Mouse (Mus musculus) cerebral cortex, adult 2 months (tissue): ENCODE measurements around the gene Chst3.

Source experiments
- WGBS: fragments of 180-500 bp; shearing (Covaris S2); methylation state at CpG from one replicate; pipeline ENCODE4 v1.1.7; 2018; 5-methylcytosine and 5-hydroxymethylcytosine counted together

Chst3 gene

GRCm38 (mm10) chr10:60218591-60219499 is at the start of gene Chst3:
Gene Chst3, minus strand, starts transcription at chr10:60219260.
- 1% methylated on average over 80 of the region's 83 CpGs for WGBS

GRCm38 (mm10) chr10:60268738-60269137 is 49.7 kb upstream of the Chst3 start:
- WGBS, result 82% methylated on average over 11 of the region's 11 CpGs

GRCm38 (mm10) chr10:60266842-60267401 is 47.9 kb upstream of the Chst3 start:
- 97% methylated on average over 8 of the region's 8 CpGs for WGBS

GRCm38 (mm10) chr10:60265252-60265651 is 46.2 kb upstream of the Chst3 start:
- 61% methylated on average over 10 of the region's 10 CpGs for WGBS

- 90% methylated on average over 7 of the region's 7 CpGs for WGBS
These were observed 44.3 kb upstream of the Chst3 start for GRCm38 (mm10) chr10:60263351-60263750.

DNA sequence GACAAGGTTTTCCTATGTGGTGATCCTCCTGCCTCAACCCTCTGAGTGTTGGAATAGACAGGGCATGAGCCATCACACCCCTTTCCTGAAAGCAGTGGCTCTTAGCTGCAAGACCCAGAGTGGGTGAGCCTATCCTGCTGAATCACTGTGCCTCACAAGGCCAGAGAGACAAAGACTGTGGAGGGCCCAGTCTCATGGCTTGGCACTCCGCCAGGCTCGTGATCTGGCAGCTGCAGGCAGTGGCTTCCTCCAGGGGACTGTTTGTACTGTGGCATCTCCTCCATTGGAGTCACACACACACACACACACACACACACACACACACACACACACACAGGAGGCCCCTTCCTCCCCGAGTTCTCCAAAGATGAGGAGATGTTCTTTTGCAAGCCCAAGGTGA is 43.3 kb upstream of the Chst3 start:
- 24% methylated on average over 3 of the region's 3 CpGs for WGBS

GRCm38 (mm10) chr10:60261530-60261929 is 42.5 kb upstream of the Chst3 start:
- 55% methylated on average over 5 of the region's 5 CpGs for WGBS

- WGBS, result 86% methylated on average over 5 of the region's 5 CpGs
These were observed 41.7 kb upstream of the Chst3 start for GRCm38 (mm10) chr10:60260557-60261294.

DNA sequence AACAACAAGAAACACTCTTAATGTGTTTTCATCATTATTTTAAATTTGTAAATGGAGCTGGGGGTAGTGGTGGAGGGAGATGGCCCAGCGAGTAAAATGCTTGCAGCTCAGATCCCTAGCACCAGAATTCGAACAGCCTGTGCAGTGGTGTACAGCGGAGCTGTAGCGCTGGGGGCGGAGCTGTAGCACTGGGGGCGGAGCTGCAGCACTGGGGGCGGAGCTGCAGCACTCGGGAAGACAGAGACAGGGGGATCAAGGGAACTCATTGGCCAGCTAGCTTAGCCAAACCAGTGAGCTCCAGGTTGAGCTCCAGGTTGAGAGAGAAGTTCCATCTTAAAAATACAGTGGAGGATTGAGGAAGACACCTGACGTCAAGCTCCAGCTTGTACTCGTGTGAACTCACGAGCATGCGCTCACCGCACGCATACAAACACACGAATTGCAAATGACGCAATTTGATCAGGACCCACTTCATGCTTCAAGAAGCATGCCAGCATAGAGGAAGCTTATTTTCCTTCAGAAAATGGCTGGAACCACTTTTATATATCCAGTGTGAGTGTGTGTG is 38.3 kb upstream of the Chst3 start:
- WGBS, result 62% methylated on average over 16 of the region's 16 CpGs

DNA sequence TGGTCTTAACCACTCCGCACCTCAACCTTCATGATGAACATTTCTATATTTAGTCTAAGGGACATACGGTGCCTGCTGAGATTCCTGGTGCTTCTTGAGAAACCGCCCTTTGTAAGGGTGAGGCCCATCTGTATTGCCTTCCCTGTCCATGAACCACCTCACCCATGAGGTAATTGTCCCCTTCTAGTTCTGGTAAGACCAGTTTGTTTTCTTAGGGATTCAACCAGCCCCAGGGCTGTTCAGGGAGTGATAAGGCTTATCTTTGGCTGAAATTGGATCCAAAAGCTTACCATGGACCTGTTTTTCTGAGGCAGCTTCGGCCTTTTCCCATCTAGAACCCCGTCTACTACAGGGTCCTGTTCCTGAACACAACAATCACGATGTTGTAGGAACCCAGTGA is 37.0 kb upstream of the Chst3 start:
- 95% methylated on average over 6 of the region's 6 CpGs for WGBS

DNA sequence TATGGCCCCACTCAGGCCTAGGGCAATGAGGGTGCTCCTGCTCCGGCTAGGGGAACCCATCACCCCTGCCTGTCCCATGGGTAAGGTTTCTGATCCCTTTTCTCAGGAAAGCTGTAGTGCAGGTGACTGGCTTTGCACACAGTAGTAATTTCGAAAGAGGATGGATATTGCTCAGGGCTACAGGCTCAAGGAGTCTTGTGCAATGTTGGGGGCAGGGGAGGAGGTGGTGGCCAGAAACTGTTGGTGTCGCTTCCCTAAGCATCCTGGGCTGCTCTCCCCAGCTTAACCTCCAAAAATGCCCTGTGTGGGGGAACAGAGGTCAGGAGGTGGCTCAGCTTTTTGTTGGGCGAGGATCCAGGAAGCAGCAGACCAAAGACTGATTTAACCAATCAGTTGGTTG is 33.5 kb upstream of the Chst3 start:
- WGBS, result 82% methylated on average over 4 of the region's 4 CpGs

DNA sequence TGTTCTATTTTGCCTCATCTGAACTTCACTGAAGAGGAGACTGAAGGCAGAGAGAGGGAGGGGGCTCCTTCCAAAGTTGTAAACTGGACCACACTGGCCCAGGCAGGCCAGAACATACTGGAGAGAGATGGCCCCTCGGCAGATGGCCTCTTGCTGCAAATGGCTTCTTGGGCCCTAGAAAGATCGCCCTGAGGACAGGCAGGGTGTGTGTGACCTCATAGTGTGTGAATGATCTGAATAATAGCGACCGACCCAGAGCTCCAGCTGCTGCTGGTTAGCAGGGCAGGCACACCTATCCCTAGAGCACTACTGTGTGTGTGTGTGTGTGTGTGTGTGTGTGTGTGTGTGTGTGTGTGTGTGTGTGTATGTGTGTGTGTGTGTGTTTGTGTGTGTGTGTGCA is 33.1 kb upstream of the Chst3 start:
- WGBS, result 83% methylated on average over 4 of the region's 4 CpGs

GRCm38 (mm10) chr10:60250426-60250965 is 31.4 kb upstream of the Chst3 start:
- 85% methylated on average over 13 of the region's 13 CpGs for WGBS

DNA sequence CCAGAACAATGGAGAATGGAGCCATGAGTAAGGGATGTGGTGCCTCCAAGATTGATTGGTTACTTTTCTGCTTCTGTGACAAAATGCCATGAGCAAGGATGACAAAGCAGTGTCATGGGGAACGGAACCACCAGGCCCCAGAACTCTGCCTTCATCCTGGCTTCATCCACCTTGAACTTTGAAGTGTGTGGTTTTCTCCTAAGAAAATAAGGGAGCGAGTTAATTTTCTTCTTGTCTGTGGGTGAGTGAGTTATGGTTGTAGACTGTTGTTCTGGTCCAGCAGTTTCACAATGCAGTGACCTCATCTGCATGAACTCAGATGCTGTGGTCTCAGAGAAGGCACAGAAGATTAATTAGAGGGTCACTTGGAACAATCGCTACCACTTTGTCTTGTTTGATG is 29.3 kb upstream of the Chst3 start:
- 88% methylated on average over 3 of the region's 3 CpGs for WGBS

- 56% methylated on average over 5 of the region's 5 CpGs for WGBS
These were observed 27.5 kb upstream of the Chst3 start for GRCm38 (mm10) chr10:60246519-60246918.

GRCm38 (mm10) chr10:60245635-60246034 is 26.6 kb upstream of the Chst3 start:
- WGBS, result 79% methylated on average over 7 of the region's 7 CpGs

DNA sequence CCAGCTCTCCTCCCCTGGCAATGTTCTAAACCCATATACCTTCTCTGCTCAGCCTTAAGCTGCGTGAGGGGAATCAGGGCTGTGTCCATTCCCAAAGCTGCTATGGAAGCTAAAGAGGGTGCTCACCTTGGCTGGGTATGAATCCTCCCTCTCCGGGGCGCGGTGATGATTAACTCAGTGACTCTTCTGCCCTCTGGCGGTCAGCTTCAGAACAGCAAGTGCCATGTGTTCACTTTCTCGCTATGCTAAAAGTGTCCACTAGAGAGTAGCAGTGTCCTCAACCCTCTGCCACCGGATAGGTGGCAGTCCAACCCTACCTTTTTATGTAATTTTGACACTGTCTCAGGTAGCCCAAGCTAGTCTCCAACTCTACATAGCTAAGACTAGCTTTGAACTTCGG is 26.0 kb upstream of the Chst3 start:
- WGBS, result 3% methylated on average over 8 of the region's 8 CpGs

DNA sequence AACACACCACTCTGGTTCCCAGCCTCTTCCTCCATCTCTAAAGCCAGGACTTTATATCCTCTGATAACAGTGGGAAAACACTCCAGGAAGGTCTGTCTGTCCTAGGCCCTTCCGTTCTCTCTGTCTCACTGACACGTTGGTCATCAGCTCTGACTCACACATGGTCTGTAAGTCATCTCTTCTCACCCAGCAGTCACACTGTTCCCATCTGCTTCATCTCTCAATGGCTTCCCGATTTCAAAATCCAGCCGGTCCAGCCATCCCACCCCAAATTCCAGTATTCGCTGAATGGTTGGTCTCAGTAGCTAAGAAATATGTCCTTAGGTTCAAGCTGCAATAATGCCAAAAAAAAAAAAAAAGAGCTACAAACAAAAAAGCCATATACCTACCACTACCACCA is 24.9 kb upstream of the Chst3 start:
- WGBS, result 92% methylated on average over 5 of the region's 5 CpGs

- 92% methylated on average over 6 of the region's 6 CpGs for WGBS
These were observed 21.4 kb upstream of the Chst3 start for GRCm38 (mm10) chr10:60240416-60240815.

- 71% methylated on average over 10 of the region's 10 CpGs for WGBS
These were observed 18.6 kb upstream of the Chst3 start for GRCm38 (mm10) chr10:60237475-60238154.

GRCm38 (mm10) chr10:60235876-60236275 is 16.8 kb upstream of the Chst3 start:
- WGBS, result 93% methylated on average over 6 of the region's 6 CpGs
